Mouse (Mus musculus): ENCODE data around the gene Pkd2l1.
"Not testable (repeated sequence)": the region's sequence is repeated elsewhere in the genome, so short reads cannot be mapped to it uniquely, and the experiment has no call there.

Gene Pkd2l1

DNA sequence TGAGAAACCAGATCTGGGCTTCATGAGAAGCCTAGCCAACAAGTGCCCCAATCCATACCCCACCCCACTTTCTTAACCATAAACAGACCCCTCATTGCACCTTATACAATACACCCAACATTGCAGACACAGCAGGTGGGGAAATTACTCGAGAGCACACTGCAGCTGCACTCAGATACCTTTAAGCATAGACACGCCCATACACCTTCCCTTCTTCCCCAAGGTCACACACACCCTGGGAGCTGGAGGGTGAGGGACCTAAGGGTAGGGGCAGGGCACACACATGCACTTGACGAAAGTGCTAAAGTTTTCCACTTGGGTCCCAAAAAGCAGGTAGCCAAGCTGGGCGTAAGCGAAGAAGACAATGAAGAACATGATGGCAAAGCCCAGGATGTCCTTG lies 38.5 kb downstream of the Pkd2l1 start:
- DNase-seq = no peak

DNA sequence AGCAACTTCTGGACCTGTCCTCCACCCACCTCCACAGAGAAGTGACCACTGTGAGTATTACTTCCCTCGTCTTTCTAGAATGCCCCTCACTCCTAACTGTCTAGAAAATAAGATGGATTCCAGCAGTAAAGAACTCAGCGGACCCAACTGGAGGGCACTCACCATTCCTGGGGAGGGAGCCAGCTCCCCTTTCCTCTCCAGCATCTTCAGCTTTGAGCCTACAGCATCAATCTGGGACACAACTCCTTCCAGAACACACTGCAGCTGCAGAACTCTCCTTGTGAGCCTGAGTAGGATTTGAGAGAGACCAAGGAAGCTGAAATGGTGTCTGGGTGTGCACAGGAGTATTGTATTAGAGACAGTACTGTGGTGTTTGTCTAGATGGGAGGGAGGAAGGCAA lies 43.3 kb downstream of the Pkd2l1 start:
- no peak for DNase-seq

- peak; percentile 33 for DNase-seq
These were observed 43.9 kb downstream of the Pkd2l1 start for GRCm38 (mm10) chr19:44148345-44148744.

DNA sequence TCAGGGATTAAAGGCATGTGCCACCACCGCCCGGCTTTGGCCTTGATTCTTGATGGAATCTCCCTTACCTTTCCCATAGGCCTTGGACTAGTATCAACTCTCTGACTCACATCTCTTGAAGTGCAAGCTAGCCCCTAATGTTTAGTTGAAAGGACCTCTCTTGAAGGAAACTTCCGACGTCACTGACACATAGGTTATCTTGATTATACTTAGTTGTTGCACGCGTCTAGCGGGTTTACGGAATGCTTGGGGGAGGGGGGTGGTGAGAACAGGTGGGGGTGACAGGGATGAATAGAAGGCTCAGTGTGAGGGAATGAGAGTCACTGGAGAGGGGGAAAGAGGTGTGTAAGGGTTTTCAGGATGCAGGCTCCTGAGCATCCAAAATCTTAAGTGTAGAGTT lies 45.3 kb downstream of the Pkd2l1 start:
- DNase-seq = no peak

GRCm38 (mm10) chr19:44146568-44146879 lies 45.7 kb downstream of the Pkd2l1 start:
- DNase-seq = no peak

- DNase-seq = peak; percentile 94
These were observed 46.3 kb downstream of the Pkd2l1 start, which contains the start of gene Bloc1s2 for GRCm38 (mm10) chr19:44145702-44146567. TSS of gene Bloc1s2 (minus strand) at chr19:44146446.

- DNase-seq = no peak
These were observed 47.9 kb downstream of the Pkd2l1 start for GRCm38 (mm10) chr19:44144366-44144765.

DNA sequence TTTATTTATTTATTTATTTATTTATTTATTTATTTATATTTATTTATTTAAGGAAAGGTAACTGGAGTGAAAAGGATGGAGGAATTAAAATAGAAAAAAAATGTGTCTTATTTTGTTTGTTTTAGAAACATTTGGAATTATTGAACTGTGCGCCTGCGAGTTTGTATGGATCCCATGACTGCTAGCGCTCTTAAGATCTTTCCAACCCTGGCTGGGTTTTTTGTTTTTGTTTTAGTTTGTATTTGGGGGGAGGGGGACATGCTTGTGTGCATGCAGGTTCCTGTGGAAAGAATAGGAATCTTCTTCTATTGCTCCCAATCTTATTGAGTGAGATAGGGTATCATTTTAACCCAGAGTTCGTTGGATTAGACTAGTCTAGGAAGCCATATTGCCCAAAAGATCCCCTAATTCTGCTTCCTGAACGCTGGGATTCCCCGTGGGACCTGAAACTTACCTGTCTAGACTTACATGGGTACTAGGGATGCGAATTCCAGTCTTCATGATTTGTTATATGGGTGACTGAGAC lies 56.2 kb downstream of the Pkd2l1 start:
- DNase-seq = peak; percentile 15

GRCm38 (mm10) chr19:44135072-44135959 lies 56.9 kb downstream of the Pkd2l1 start, which contains the start of gene Cwf19l1:
TSS of gene Cwf19l1 (minus strand) at chr19:44135876.
- DNase-seq = peak; percentile 91

DNA sequence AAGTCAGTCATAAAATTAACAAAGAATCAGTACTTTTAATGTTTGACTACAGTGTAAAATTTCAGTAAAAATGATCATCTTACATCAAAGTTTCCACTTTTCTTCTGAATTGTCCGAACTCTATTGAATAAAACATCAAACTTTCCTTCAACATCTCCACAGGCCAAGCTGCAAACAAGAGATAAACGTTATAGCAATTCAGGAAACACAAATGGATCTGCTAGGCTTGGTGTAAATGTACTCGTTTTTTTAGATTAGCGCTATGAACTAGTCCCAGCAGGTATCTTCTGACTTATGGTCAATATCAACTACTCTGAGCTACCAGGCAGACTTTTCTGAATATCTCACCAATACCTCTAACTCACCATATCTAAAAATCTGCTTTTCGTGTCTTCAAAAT lies 59.3 kb downstream of the Pkd2l1 start:
- DNase-seq = no peak

DNA sequence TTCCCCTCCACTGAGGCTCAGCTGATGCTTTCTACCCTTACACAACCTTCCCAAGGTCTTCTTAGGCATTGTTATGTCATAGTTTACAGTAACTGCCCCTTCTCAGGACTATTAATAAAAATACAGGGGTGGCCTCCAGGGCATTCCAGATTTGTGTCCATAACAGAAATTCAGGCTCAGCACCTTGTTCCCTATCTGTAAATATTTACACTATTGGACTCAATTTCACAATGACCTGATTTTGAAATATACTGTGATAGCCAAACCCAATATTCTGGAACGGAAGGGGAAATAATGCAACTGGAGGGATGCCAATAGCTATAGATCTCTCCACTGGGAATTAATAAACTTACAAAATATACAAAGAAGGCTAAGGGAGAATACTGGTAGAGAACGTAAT lies 63.7 kb downstream of the Pkd2l1 start:
- no peak for DNase-seq

DNA sequence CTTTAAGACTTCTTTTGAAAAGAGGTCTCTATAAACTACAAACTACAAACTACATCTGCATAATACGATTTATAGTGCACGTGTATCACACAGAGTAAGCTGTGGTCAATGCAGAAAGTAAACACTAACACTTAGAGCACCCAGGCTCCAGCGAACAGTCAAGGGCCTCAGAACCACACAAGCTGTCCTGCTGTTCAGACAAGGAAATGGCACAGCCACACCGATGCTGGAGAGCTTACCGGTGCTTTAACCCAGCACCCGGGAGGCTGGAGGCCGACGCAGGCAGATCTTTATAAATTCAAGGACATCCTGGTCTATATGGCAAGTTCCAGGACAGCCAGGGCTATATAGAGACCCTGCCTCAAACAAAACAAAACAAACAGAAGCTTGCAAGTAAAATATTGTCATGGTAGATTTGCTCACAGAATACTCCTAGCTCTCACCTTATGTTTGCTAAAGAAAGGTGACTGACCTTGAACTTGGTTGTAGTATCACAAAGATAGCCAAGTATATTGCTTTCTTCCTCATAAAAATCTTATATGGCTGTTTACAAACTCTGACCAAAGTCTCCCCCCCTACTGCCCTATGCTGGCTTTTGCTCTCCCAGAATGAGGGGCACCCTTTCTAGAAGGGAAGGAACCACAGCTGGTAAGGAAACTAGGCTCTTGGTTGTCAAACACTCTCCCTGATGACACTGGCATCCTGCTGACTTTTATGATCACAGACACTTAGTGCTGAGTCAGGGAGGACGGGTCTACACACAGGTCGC lies 64.3 kb downstream of the Pkd2l1 start:
- DNase-seq = no peak

DNA sequence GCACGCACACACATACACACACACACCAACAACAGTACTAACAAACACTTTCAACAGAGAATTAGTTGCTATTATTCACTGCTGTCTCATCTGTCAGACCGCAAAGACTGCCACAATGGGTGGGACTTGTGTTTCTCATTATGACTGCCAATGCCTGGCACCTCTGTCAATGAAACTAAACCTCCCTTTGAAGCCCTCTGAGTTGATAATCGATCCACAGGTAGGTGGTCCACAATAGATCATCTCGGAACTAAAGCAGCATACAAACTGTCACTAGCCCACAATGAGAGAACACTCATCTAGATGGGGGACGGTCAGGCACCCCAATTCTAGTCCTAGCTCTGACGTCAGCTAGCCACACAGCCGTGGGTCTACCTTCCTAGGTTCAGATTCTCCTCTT lies 71.1 kb downstream of the Pkd2l1 start:
- no peak for DNase-seq

DNA sequence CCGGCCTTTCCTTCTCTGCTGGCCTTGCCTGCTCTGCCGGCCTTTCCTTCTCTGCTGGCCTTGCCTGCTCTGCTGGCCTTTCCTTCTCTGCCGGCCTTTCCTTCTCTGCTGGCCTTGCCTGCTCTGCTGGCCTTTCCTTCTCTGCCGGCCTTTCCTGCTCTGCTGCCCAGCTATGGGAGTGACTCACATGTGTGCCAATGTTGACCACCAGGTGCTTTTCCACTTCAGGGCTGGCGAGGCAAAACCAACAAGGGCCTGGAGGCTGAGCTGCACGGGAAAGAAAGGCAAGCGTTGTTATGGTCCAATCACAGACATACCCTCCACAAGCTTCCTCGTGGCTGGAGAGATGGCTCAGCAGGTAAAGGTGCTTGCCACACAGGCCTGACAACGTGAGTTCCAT lies 71.6 kb downstream of the Pkd2l1 start:
- not testable (repeated sequence) for DNase-seq

- no peak for DNase-seq
These were observed 74.4 kb downstream of the Pkd2l1 start for GRCm38 (mm10) chr19:44117793-44118192.

GRCm38 (mm10) chr19:44111706-44112105 lies 80.5 kb downstream of the Pkd2l1 start:
- no peak for DNase-seq

DNA sequence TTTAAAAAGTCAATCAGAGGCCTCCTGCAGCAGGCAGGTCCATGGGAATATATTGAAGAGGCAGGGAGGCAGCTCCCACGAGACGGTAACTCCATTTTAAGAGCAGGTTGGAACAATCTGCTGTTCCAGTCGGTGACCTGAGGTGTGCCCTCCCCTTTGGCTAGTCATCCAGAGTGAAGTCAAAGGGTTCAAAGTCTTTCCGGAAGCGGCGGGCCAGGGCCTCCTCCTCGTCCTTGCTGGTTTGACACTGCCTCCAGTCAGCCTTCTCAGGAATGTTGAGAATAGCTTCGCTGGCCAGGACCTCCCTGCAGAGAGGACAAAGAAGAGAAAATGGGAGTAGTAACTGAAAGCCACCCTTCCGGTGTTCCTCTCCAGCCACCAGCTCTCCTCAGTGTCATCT lies 81.9 kb downstream of the Pkd2l1 start:
- DNase-seq = peak; percentile 91

DNA sequence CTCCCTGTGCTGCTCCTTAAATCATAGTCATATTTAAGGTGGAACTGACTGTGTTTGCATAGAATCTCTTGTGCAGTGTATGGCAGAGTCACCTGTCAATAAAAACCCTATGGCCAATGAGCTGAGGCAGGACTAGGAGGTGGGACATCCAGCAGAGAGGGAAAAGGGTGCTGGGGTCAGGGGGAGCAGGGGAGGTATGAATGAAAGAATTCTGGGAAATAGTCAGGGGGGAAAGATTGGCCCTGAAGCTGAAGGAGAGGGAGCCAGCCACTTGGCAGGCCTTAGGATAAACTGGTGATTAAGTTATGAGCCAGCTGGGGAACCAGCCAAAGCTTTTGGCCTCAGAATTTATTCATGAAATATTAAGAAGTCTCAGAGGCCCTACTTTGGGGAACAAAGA lies 83.2 kb downstream of the Pkd2l1 start:
- DNase-seq = peak; percentile 85

DNA sequence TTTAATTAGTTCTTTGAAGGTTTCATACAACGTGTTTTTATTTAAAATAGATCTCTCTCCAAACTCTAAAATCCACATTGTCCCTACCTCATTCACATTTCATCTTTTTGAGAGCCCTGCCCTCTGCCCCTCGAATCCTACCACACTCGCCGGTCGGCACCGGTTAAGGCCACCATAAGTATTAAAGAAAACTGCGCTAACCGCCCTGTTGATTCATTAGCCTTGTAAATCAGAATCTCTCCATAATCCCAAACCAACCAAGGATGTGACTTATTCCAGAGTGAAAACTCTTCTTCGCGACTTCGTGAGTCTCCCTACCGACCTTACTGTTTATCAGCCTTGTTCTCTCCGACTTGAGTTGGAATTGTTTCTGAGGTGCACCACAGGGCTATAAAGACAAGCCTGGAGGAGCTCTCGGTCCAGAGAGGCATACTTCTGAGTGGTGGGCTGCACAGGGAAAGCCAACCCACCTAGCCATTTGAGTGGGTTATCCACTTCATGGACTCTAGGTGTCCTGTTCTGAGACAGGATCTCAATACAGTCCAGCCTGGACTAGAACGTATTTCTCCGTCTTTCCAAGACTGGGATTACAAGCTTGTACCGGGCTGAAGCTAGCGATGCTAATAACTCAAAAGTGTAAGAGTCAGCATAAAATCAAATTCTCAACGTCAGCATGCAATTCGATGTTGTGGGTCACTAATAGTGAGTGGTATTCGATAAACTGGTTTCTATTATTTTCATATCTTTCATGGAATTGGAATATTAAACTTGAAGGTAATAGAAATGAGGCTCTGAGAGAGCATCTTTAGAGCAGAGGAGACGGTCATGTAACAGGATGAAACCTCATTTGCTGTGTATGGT lies 84.4 kb downstream of the Pkd2l1 start:
- no peak for DNase-seq

GRCm38 (mm10) chr19:44106831-44107660 lies 85.2 kb downstream of the Pkd2l1 start, which contains the start of gene Chuk:
TSS of gene Chuk (minus strand) at chr19:44107480.
- DNase-seq = peak; percentile 97

DNA sequence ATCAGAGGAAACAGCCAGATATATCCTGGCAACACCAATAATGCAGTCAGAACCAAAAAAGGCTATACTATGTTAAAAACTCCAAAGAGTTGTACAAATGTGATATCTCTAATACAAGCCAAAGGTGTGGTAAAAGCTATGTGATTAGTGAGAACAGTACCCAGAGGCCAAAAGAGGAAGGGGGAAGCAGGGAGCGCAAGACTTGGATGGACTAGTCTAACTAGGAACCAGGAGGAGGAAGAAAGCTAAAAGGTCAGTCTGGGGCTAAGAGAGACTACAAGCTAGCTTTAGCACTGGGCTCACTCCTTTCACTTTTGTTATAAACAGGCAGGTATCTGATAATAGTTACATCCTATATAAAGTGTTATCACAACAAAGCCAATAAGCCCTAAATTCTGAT lies 87.8 kb downstream of the Pkd2l1 start:
- DNase-seq = no peak

Measured in kidney, adult 9 months (tissue).